Mouse (Mus musculus) adrenal gland, postnatal 36 days (tissue): ENCODE data around the gene Gapdhs. TPM values are rescaled to one million over a fixed set of nuclear protein-coding genes. Genes with fewer than 3 reads are reported as not detected.
"Not testable (repeated sequence)": the region's sequence is repeated elsewhere in the genome, so short reads cannot be mapped to it uniquely, and the experiment has no call there.

Experiments used
- DNase-seq, 2 experiments: peaks; one replicate each; pipeline ENCODE4 v3.0.0; 2021; ENCODE audit warnings: mixed read lengths in 1 of 2
- total RNA-seq, 2 experiments: library from RNA; stranded (reverse); gene quantifications; 2 replicates each; pipeline ENCODE4 v1.2.3; 2021

The Gapdhs gene
- total RNA-seq, 2 experiments from 2014 or later: 0.26 TPM; not detected in 1

- no peak for DNase-seq
These were observed 4.2 kb upstream of the Gapdhs start for GRCm38 (mm10) chr7:30747525-30748204.

GRCm38 (mm10) chr7:30744022-30744598 lies 629 bp upstream of the Gapdhs start:
- DNase-seq: peak; percentile 75 to 79

- DNase-seq: not testable (repeated sequence)
These were observed 911 bp downstream of the Gapdhs start for GRCm38 (mm10) chr7:30742570-30742969.

- no peak for DNase-seq
These were observed 7.3 kb downstream of the Gapdhs start for GRCm38 (mm10) chr7:30736211-30736610.

- not testable (repeated sequence) for DNase-seq
These were observed 13.3 kb downstream of the Gapdhs start for GRCm38 (mm10) chr7:30730064-30730722.

- DNase-seq: peak; percentile 98
These were observed 14.0 kb downstream of the Gapdhs start, which contains the start of gene Tmem147 for GRCm38 (mm10) chr7:30729396-30730063. Tmem147 (minus strand) TSS chr7:30729540.

- peak in 1 of 2 experiments; percentile 35 for DNase-seq
These were observed 14.6 kb downstream of the Gapdhs start for GRCm38 (mm10) chr7:30728739-30729395.

- no peak for DNase-seq
These were observed 15.3 kb downstream of the Gapdhs start for GRCm38 (mm10) chr7:30728214-30728613.

GRCm38 (mm10) chr7:30723274-30723953 lies 20.1 kb downstream of the Gapdhs start:
- DNase-seq: no peak

GRCm38 (mm10) chr7:30721286-30721685 lies 22.2 kb downstream of the Gapdhs start:
- no peak for DNase-seq

GRCm38 (mm10) chr7:30719669-30720068 lies 23.8 kb downstream of the Gapdhs start:
- DNase-seq: no peak

GRCm38 (mm10) chr7:30717716-30718046 lies 25.8 kb downstream of the Gapdhs start:
- no peak for DNase-seq

GRCm38 (mm10) chr7:30717006-30717715 lies 26.3 kb downstream of the Gapdhs start:
- DNase-seq: peak; percentile 91 to 94

- no peak for DNase-seq
These were observed 31.5 kb downstream of the Gapdhs start, which contains the start of gene Atp4a for GRCm38 (mm10) chr7:30711942-30712341. Atp4a (plus strand) TSS chr7:30712209.

- no peak for DNase-seq
These were observed 36.0 kb downstream of the Gapdhs start for GRCm38 (mm10) chr7:30707441-30707840.

GRCm38 (mm10) chr7:30706214-30706882 lies 37.1 kb downstream of the Gapdhs start:
- peak; percentile 73 to 75 for DNase-seq

- peak; percentile 84 to 88 for DNase-seq
These were observed 44.9 kb downstream of the Gapdhs start, which contains the start of gene 2200002J24Rik for GRCm38 (mm10) chr7:30698589-30698988. 2200002J24Rik (plus strand) TSS chr7:30698926.

GRCm38 (mm10) chr7:30698101-30698500 lies 45.4 kb downstream of the Gapdhs start:
- DNase-seq: peak; percentile 24 to 46

GRCm38 (mm10) chr7:30688325-30688724 lies 55.2 kb downstream of the Gapdhs start:
- DNase-seq: no peak

GRCm38 (mm10) chr7:30683425-30683824 lies 60.1 kb downstream of the Gapdhs start:
- DNase-seq: no peak
